Mouse (Mus musculus): ENCODE measurements around the gene Klk12. TPM values are rescaled to one million over a fixed set of nuclear protein-coding genes. Genes with fewer than 3 reads are reported as not detected.

Gene Klk12
- total RNA-seq (2021), result not detected
- long read RNA-seq, experiment 1, result 0 reads
- long read RNA-seq, experiment 2, result 0 reads

- DNase-seq (ENCODE audit: low spot score in 2 of 2), result peak in 1 of 2 experiments; percentile 5
Measured at GRCm38 (mm10) chr7:43768597-43768996, at the start of gene Klk12. Gene Klk12, plus strand, starts transcription at chr7:43768897.

GRCm38 (mm10) chr7:43747788-43748187 is 20.9 kb upstream of the Klk12 start:
- no peak for DNase-seq (ENCODE audit: low spot score in 2 of 2)

- DNase-seq (ENCODE audit: low spot score in 2 of 2), result no peak
Measured at GRCm38 (mm10) chr7:43752806-43753205, 15.9 kb upstream of the Klk12 start.

GRCm38 (mm10) chr7:43766484-43766883 is 2.2 kb upstream of the Klk12 start:
- DNase-seq (ENCODE audit: low spot score in 2 of 2), result peak in 1 of 2 experiments; percentile 4

- DNase-seq (ENCODE audit: low spot score in 2 of 2), result peak in 1 of 2 experiments; percentile 2
Measured at GRCm38 (mm10) chr7:43769636-43770035, 939 bp downstream of the Klk12 start.

GRCm38 (mm10) chr7:43770701-43771100 is 2.0 kb downstream of the Klk12 start:
- peak in 1 of 2 experiments; percentile 4 for DNase-seq (ENCODE audit: low spot score in 2 of 2)

- peak in 1 of 2 experiments; percentile 4 for DNase-seq (ENCODE audit: low spot score in 2 of 2)
Measured at GRCm38 (mm10) chr7:43771916-43772315, 3.2 kb downstream of the Klk12 start.

- DNase-seq (ENCODE audit: low spot score in 2 of 2), result peak in 1 of 2 experiments; percentile 5
Measured at GRCm38 (mm10) chr7:43772901-43773300, 4.2 kb downstream of the Klk12 start.

- peak in 1 of 2 experiments; percentile 4 for DNase-seq (ENCODE audit: low spot score in 2 of 2)
Measured at GRCm38 (mm10) chr7:43774364-43774763, 5.7 kb downstream of the Klk12 start, which contains the start of gene Klk11. Gene Klk11, plus strand, starts transcription at chr7:43774604.

- DNase-seq (ENCODE audit: low spot score in 2 of 2), result peak in 1 of 2 experiments; percentile 6
Measured at GRCm38 (mm10) chr7:43774802-43775201, 6.1 kb downstream of the Klk12 start.

GRCm38 (mm10) chr7:43775311-43776057 is 6.8 kb downstream of the Klk12 start:
- peak in 1 of 2 experiments; percentile 6 for DNase-seq (ENCODE audit: low spot score in 2 of 2)

GRCm38 (mm10) chr7:43776506-43776905 is 7.8 kb downstream of the Klk12 start:
- DNase-seq (ENCODE audit: low spot score in 2 of 2), result peak in 1 of 2 experiments; percentile 2

GRCm38 (mm10) chr7:43777423-43777822 is 8.7 kb downstream of the Klk12 start:
- DNase-seq (ENCODE audit: low spot score in 2 of 2), result peak in 1 of 2 experiments; percentile 3

- peak in 1 of 2 experiments; percentile 5 for DNase-seq (ENCODE audit: low spot score in 2 of 2)
Measured at GRCm38 (mm10) chr7:43778176-43778970, 9.7 kb downstream of the Klk12 start.

- no peak for DNase-seq (ENCODE audit: low spot score in 2 of 2)
Measured at GRCm38 (mm10) chr7:43780241-43780640, 11.5 kb downstream of the Klk12 start.

GRCm38 (mm10) chr7:43780746-43781145 is 12.0 kb downstream of the Klk12 start, which contains the start of gene Klk10:
Gene Klk10, plus strand, starts transcription at chr7:43781035.
- no peak for DNase-seq (ENCODE audit: low spot score in 2 of 2)

- no peak for DNase-seq (ENCODE audit: low spot score in 2 of 2)
Measured at GRCm38 (mm10) chr7:43781541-43781940, 12.8 kb downstream of the Klk12 start.

- DNase-seq (ENCODE audit: low spot score in 2 of 2), result peak; percentile 55 to 77
Measured at GRCm38 (mm10) chr7:43782275-43783265, 13.9 kb downstream of the Klk12 start.

- DNase-seq (ENCODE audit: low spot score in 2 of 2), result no peak
Measured at GRCm38 (mm10) chr7:43785286-43785685, 16.6 kb downstream of the Klk12 start.

GRCm38 (mm10) chr7:43788096-43788495 is 19.4 kb downstream of the Klk12 start:
- DNase-seq (ENCODE audit: low spot score in 2 of 2), result no peak

Measured in gastrocnemius, postnatal 4 days (tissue).